Mouse (Mus musculus) kidney, postnatal 0 days (tissue): ENCODE measurements around the gene Kcna5. TPM values are rescaled to one million over a fixed set of nuclear protein-coding genes. Genes with fewer than 3 reads are reported as not detected.

Source experiments
- ATAC-seq: fragments of 200-750 bp; cut with Nextera tagmentation; replicated peaks from 2 replicates; pipeline ENCODE4 v1.8.0; 2017; ENCODE audit warnings: low read depth, moderate number of reproducible peaks, moderate TSS enrichment, moderate library complexity; ENCODE audit not compliant: low FRiP score
- DNase-seq: peaks from one replicate; pipeline ENCODE4 v3.0.0-alpha.2; 2016; ENCODE audit warnings: low spot score
- H3K27ac ChIP-seq: fragments of 300-500 bp; sonication (generic); 2 replicates; pipeline ENCODE4 v1.5.1; 2014; ENCODE audit warnings: mild to moderate bottlenecking
- H3K27me3 ChIP-seq: fragments of 300-500 bp; sonication (generic); 2 replicates; pipeline ENCODE4 v1.6.1; 2014; ENCODE audit warnings: low read length, mixed read lengths; ENCODE audit not compliant: insufficient read depth
- H3K36me3 ChIP-seq: fragments of 300-500 bp; sonication (generic); 2 replicates; pipeline ENCODE4 v1.6.1; 2014; ENCODE audit warnings: low read length, mixed read lengths; ENCODE audit not compliant: insufficient read depth
- H3K4me1 ChIP-seq: fragments of 300-500 bp; sonication (generic); replicated peaks from 2 replicates; pipeline ENCODE4 v1.6.1; 2014; ENCODE audit warnings: antibody characterized with exemption, low read length, mixed read lengths; ENCODE audit not compliant: insufficient read depth
- H3K4me2 ChIP-seq: fragments of 300-500 bp; sonication (generic); 2 replicates; pipeline ENCODE4 v1.6.1; 2014; ENCODE audit warnings: mild to moderate bottlenecking, low read length, moderate library complexity, mixed read lengths
- H3K4me3 ChIP-seq: fragments of 300-500 bp; sonication (generic); replicated peaks from 2 replicates; pipeline ENCODE4 v1.5.1; 2014; ENCODE audit warnings: low read depth, low read length
- H3K9ac ChIP-seq: fragments of 300-500 bp; sonication (generic); 2 replicates; pipeline ENCODE4 v1.6.1; 2014; ENCODE audit warnings: low read depth, low read length
- H3K9me3 ChIP-seq: fragments of 300-500 bp; sonication (generic); replicated peaks from 2 replicates; pipeline ENCODE4 v1.6.1; 2016; ENCODE audit warnings: low read length, inconsistent platforms, mixed read lengths
- CTCF ChIP-seq: IDR thresholded peaks from 2 replicates; pipeline ENCODE4 v1.5.1; 2016; ENCODE audit warnings: antibody characterized with exemption, low read depth, mild to moderate bottlenecking, moderate library complexity
- WGBS: fragments of 180-500 bp; shearing (Covaris S2); extraction: QIAGEN DNeasy Blood & Tissue Kit; methylation state at CpG from one replicate; pipeline ENCODE4 v1.1.7; 2014; 5-methylcytosine and 5-hydroxymethylcytosine counted together
- polyA plus RNA-seq: library from polyadenylated mRNA; unstranded; fragments of >200 nt; fragmentation: Nextera tagmentation; extraction: Ambion mirVana; gene quantifications from 2 replicates; pipeline ENCODE4 v1.2.1, GENCODE M21; 2015

Kcna5 gene
- polyA plus RNA-seq, 1 experiment from 2014 or later, result 3.0 TPM

GRCm38 (mm10) chr6:126574778-126575177 lies 39.6 kb upstream of the Kcna5 start:
- no peak overlapping the region for H3K4me2 ChIP-seq
- no peak for TF ChIP-seq CTCF
- DNase-seq, result peak; percentile 36
- no peaks in the 10 kb centered on the region for H3K27me3 ChIP-seq
- 42% methylated on average over 7 of the region's 7 CpGs for WGBS
- no peaks in the 10 kb centered on the region for H3K9me3 ChIP-seq
- no peaks in the 10 kb centered on the region for H3K4me1 ChIP-seq
- no peaks in the 10 kb centered on the region for H3K36me3 ChIP-seq
- no peak overlapping the region for H3K4me3 ChIP-seq
- peak; percentile 63; the same call in 1 of the 2 replicates for ATAC-seq
- H3K27ac ChIP-seq, result no peak overlapping the region
- H3K9ac ChIP-seq, result no peak overlapping the region

DNA sequence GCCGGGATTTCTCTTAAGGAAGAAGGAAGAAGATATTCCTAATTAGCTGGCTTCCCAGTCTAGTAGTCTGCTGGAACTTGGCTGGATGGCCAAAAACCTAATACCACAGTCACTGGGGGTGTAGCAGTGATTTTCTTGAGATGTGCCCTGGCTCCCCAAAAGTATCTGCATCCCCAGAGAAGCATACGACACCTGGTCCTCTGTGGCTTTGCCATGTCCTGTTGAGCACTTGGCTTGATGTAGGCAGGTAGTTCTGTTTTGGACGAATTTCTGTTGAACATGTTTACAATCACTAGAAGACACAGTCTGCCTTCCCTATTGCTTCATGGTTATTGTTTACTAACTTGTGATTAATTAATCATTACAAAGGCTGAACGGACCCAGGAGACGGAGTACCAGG lies 37.8 kb upstream of the Kcna5 start:
- no peak overlapping the region for H3K4me2 ChIP-seq
- TF ChIP-seq CTCF, result no peak
- ATAC-seq, result no peak

GRCm38 (mm10) chr6:126569809-126570208 lies 34.6 kb upstream of the Kcna5 start:
- TF ChIP-seq CTCF, result no peak
- 60% methylated on average over 7 of the region's 7 CpGs for WGBS

More for the DNA sequence above, 37.8 kb upstream of the Kcna5 start:
- H3K27me3 ChIP-seq, result no peaks in the 10 kb centered on the region
- H3K4me3 ChIP-seq, result no peak overlapping the region
- no peaks in the 10 kb centered on the region for H3K4me1 ChIP-seq
- H3K27ac ChIP-seq, result no peak overlapping the region
- WGBS, result 71% methylated on average over 5 of the region's 5 CpGs
- no peak for DNase-seq
- H3K9ac ChIP-seq, result no peak overlapping the region
- no peaks in the 10 kb centered on the region for H3K36me3 ChIP-seq
- no peaks in the 10 kb centered on the region for H3K9me3 ChIP-seq

DNA sequence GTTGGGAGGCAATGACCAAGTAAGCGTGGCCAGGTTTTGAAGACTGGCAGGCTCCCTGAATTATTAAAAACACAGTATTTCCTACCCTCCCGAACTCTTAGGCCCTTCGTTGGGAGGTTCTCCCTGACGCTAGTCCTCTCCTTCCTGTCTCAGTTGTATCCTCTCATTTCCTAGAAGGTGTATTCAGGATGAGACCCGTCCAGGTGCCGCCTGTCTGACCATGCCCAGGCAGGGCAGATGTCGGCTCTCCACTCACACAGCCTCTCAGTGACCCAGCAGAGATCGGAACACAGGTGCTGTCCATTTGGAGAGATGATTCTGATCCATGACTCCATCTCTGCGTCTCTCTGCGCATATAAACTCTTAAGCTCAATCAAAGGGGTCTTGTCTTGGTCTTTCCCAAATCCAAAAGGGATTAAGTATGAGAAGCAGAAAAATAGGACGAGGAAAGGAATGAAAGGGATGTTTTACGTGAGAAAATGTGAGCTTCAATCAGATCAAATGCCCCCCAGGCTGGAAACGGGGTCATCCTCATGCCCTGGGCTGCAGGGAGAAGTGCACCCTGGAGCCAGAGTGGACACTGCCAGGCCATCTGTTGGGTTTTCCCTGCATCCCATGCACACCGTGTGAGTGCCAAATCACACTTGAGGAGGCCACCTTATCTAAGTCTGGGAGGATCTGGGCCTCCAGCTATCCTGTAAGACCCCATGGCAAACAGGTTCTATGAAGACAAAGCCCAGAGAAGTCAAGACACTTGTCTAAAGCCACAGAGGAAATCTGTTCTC lies 33.0 kb upstream of the Kcna5 start:
- DNase-seq, result no peak
- no peaks in the 10 kb centered on the region for H3K9me3 ChIP-seq
- no peak overlapping the region for H3K9ac ChIP-seq
- no peak overlapping the region for H3K4me2 ChIP-seq
- no peaks in the 10 kb centered on the region for H3K27me3 ChIP-seq
- no peaks in the 10 kb centered on the region for H3K36me3 ChIP-seq
- 76% methylated on average over 14 of the region's 14 CpGs for WGBS
- H3K27ac ChIP-seq, result no peak overlapping the region
- no peak overlapping the region for H3K4me3 ChIP-seq
- TF ChIP-seq CTCF, result no peak
- ATAC-seq, result no peak
- H3K4me1 ChIP-seq, result no peaks in the 10 kb centered on the region

More at GRCm38 (mm10) chr6:126569809-126570208, 34.6 kb upstream of the Kcna5 start:
- Histone ChIP-seq H3K27ac (no peak overlapping the region), H3K27me3 (no peaks in the 10 kb centered on the region), H3K4me1 (no peaks in the 10 kb centered on the region), H3K36me3 (no peaks in the 10 kb centered on the region), H3K9me3 (no peaks in the 10 kb centered on the region), H3K4me2 (no peak overlapping the region), H3K4me3 (no peak overlapping the region), H3K9ac (no peak overlapping the region)
- no peak for DNase-seq
- no peak for ATAC-seq

- Histone ChIP-seq H3K9ac (no peak overlapping the region), H3K27me3 (no peaks in the 10 kb centered on the region), H3K4me3 (no peak overlapping the region), H3K4me2 (no peak overlapping the region), H3K27ac (no peak overlapping the region), H3K9me3 (no peaks in the 10 kb centered on the region), H3K36me3 (no peaks in the 10 kb centered on the region), H3K4me1 (no peaks in the 10 kb centered on the region)
- no peak for TF ChIP-seq CTCF
- ATAC-seq, result no peak
- no peak for DNase-seq
- WGBS, result 87% methylated on average over 9 of the region's 9 CpGs
These were observed 32.1 kb upstream of the Kcna5 start for GRCm38 (mm10) chr6:126567326-126567725.

- Histone ChIP-seq H3K4me1 (no peaks in the 10 kb centered on the region), H3K27ac (no peak overlapping the region), H3K9me3 (no peaks in the 10 kb centered on the region), H3K4me3 (no peak overlapping the region), H3K9ac (no peak overlapping the region), H3K27me3 (no peaks in the 10 kb centered on the region), H3K36me3 (no peaks in the 10 kb centered on the region), H3K4me2 (no peak overlapping the region)
- ATAC-seq (no peak), DNase-seq (no peak)
- no peak for TF ChIP-seq CTCF
- 62% methylated on average over 6 of the region's 6 CpGs for WGBS
These were observed 29.2 kb upstream of the Kcna5 start for GRCm38 (mm10) chr6:126564376-126564775.

DNA sequence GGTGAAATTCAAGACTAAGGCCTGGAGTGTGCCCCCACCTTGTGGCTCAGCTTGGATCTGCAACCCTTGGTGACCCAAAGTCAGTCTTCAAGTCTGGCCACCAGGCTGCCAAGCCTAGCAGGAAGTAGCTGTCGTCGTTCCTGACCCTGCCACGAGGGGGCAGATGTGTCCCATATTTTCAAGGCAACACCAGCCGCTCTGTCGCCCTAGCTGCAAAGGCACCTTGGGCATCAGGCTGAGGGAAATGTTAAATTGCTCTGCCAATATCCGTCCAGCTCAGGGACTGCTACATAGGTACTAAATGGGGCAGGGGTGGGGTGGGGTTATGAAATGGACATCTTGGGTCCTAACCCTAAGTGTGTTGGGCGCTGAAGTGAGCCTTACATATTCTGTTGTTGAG lies 28.7 kb upstream of the Kcna5 start:
- no peaks in the 10 kb centered on the region for H3K27me3 ChIP-seq
- peak; percentile 86 for DNase-seq
- peak; percentile 92 for TF ChIP-seq CTCF
- 16% methylated on average over 7 of the region's 7 CpGs for WGBS
- H3K4me1 ChIP-seq, result no peaks in the 10 kb centered on the region
- no peak overlapping the region for H3K4me2 ChIP-seq
- ATAC-seq, result peak; percentile 60
- no peak overlapping the region for H3K4me3 ChIP-seq
- no peak overlapping the region for H3K9ac ChIP-seq
- H3K9me3 ChIP-seq, result no peaks in the 10 kb centered on the region
- no peaks in the 10 kb centered on the region for H3K36me3 ChIP-seq
- no peak overlapping the region for H3K27ac ChIP-seq
